Mouse (Mus musculus): ENCODE results near the gene Susd6. TPM values are rescaled to one million over a fixed set of nuclear protein-coding genes. Genes with fewer than 3 reads are reported as not detected.

The Susd6 gene
- polyA plus RNA-seq, 1 experiment, result 57.0 TPM

DNA sequence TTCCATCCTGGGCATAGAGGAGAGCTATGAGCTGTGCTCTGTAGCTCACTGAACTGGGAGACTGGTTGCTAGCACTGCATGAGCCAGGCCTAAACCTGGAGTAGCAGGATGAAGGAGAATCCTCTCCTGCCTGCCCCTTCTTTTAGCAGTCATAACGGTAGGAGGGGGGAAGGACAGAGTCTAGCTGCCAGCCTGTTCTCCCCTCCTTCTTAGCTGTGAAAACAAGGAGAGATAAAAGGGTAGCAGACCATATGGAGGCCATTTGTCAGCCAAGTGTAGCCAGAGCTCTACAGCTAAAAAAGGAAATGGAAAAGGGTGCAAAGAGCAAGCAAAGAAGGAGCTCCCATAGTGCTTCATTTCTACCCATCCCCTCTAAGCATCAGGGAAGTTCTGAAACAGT is 71.6 kb downstream of the Susd6 start:
- TF ChIP-seq EP300 (IDR thresholded peaks at IDR 0.05; ENCODE audit: insufficient read depth, low read depth, low read length), result no peak
- no peak for TF ChIP-seq POLR2A (IDR thresholded peaks at IDR 0.05; ENCODE audit: insufficient read depth, low read length)
- no peak for TF ChIP-seq CTCF (IDR thresholded peaks at IDR 0.05; ENCODE audit: low read depth, low read length)
- no peaks in the 10 kb centered on the region for H3K4me1 ChIP-seq (ENCODE audit: control insufficient read depth, insufficient read depth, low read length)
- no peaks in the 10 kb centered on the region for H3K9me3 ChIP-seq (replicated peaks; ENCODE audit: control insufficient read depth, insufficient read depth, low read length, poor library complexity, severe bottlenecking)
- no peaks in the 10 kb centered on the region for H3K27me3 ChIP-seq (ENCODE audit: control insufficient read depth, insufficient read depth, low read length, poor library complexity, severe bottlenecking)
- H3K36me3 ChIP-seq (ENCODE audit: control insufficient read depth, insufficient read depth, low read length, poor library complexity, severe bottlenecking), result peaks cover 12% of the 10 kb centered on the region
- H3K9ac ChIP-seq (ENCODE audit: low read depth, poor library complexity, severe bottlenecking), result no peak overlapping the region
- H3K27ac ChIP-seq (ENCODE audit: insufficient read depth, low read length), result no peak overlapping the region
- H3K4me3 ChIP-seq (ENCODE audit: low read depth, low read length), result no peak overlapping the region

DNA sequence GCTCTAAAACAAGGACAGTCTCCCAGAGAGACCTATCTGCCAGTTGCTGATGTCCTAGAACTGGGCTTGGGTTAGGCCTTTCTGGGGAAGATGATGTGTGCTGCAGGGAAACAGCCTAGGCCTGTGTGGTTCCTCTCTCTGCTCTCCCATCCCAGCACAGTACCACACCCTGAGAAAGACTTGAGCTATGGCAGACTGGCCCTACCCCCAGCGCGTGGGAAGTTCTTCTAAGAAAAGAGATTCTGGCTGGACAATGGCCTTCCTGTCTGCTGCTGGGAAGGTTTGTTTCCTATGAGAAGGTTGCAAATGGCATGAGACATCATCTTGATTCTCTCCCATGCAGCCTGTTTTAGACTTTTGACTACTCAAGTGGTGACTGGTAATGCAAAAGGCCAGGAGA is 73.1 kb downstream of the Susd6 start:
- H3K36me3 ChIP-seq (ENCODE audit: control insufficient read depth, insufficient read depth, low read length, poor library complexity, severe bottlenecking), result peaks cover 24% of the 10 kb centered on the region
- H3K9ac ChIP-seq (ENCODE audit: low read depth, poor library complexity, severe bottlenecking), result no peak overlapping the region
- no peaks in the 10 kb centered on the region for H3K9me3 ChIP-seq (replicated peaks; ENCODE audit: control insufficient read depth, insufficient read depth, low read length, poor library complexity, severe bottlenecking)
- H3K4me3 ChIP-seq (ENCODE audit: low read depth, low read length), result no peak overlapping the region
- TF ChIP-seq POLR2A (IDR thresholded peaks at IDR 0.05; ENCODE audit: insufficient read depth, low read length) (no peak), EP300 (IDR thresholded peaks at IDR 0.05; ENCODE audit: insufficient read depth, low read depth, low read length) (no peak), CTCF (IDR thresholded peaks at IDR 0.05; ENCODE audit: low read depth, low read length) (no peak)
- no peaks in the 10 kb centered on the region for H3K27me3 ChIP-seq (ENCODE audit: control insufficient read depth, insufficient read depth, low read length, poor library complexity, severe bottlenecking)
- no peaks in the 10 kb centered on the region for H3K4me1 ChIP-seq (ENCODE audit: control insufficient read depth, insufficient read depth, low read length)
- H3K27ac ChIP-seq (ENCODE audit: insufficient read depth, low read length), result no peak overlapping the region

DNA sequence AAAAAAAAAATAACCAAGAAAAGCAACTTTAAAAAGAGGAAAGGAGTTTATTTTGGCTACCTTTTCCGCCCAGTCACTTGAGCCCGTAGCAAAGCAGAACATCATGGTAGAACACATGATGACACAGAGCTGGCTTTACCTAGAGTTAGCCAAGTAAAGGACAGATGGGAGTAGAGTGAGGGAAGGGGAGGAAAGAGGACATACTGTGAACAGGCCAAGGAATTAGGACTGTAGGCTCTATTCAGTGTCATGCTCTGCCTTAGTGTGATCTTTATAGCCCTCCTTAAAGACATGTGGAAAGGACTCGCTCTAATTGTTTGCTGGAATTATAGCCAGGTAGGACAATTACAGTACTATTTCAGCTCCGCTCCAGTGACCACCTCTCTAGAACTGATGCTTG is 74.9 kb downstream of the Susd6 start:
- Histone ChIP-seq H3K4me3 (ENCODE audit: low read depth, low read length) (no peak overlapping the region), H3K27me3 (ENCODE audit: control insufficient read depth, insufficient read depth, low read length, poor library complexity, severe bottlenecking) (no peaks in the 10 kb centered on the region), H3K27ac (ENCODE audit: insufficient read depth, low read length) (no peak overlapping the region), H3K9me3 (replicated peaks; ENCODE audit: control insufficient read depth, insufficient read depth, low read length, poor library complexity, severe bottlenecking) (no peaks in the 10 kb centered on the region), H3K36me3 (ENCODE audit: control insufficient read depth, insufficient read depth, low read length, poor library complexity, severe bottlenecking) (peaks cover 40% of the 10 kb centered on the region), H3K9ac (ENCODE audit: low read depth, poor library complexity, severe bottlenecking) (no peak overlapping the region), H3K4me1 (ENCODE audit: control insufficient read depth, insufficient read depth, low read length) (no peaks in the 10 kb centered on the region)
- no peak for TF ChIP-seq EP300 (IDR thresholded peaks at IDR 0.05; ENCODE audit: insufficient read depth, low read depth, low read length)
- no peak for TF ChIP-seq CTCF (IDR thresholded peaks at IDR 0.05; ENCODE audit: low read depth, low read length)

DNA sequence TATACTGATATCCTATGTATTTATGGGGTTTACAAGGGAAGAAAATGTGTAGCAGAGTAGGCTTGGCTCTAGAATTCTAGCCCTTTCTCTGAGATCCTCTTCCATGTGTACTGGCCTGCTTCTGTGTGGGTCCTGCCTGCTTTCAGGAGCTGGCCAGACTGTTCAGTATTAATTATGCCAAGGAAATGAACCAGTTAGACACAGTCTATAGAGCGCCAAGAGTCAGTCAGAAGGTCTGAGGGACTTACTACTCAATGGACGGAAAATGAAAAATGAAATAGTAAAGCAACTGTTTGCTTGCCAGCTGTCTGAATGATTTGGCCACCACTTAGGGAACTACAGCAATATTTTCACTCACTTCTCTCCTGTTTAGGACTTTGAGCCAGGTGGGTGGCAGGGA is 75.7 kb downstream of the Susd6 start:
- no peak overlapping the region for H3K27ac ChIP-seq (ENCODE audit: insufficient read depth, low read length)
- no peak for TF ChIP-seq CTCF (IDR thresholded peaks at IDR 0.05; ENCODE audit: low read depth, low read length)
- no peak for TF ChIP-seq POLR2A (IDR thresholded peaks at IDR 0.05; ENCODE audit: insufficient read depth, low read length)
- TF ChIP-seq EP300 (IDR thresholded peaks at IDR 0.05; ENCODE audit: insufficient read depth, low read depth, low read length), result no peak
- H3K4me3 ChIP-seq (ENCODE audit: low read depth, low read length), result no peak overlapping the region
- peaks cover 39% of the 10 kb centered on the region for H3K36me3 ChIP-seq (ENCODE audit: control insufficient read depth, insufficient read depth, low read length, poor library complexity, severe bottlenecking)
- no peak overlapping the region for H3K9ac ChIP-seq (ENCODE audit: low read depth, poor library complexity, severe bottlenecking)
- no peaks in the 10 kb centered on the region for H3K27me3 ChIP-seq (ENCODE audit: control insufficient read depth, insufficient read depth, low read length, poor library complexity, severe bottlenecking)
- no peaks in the 10 kb centered on the region for H3K9me3 ChIP-seq (replicated peaks; ENCODE audit: control insufficient read depth, insufficient read depth, low read length, poor library complexity, severe bottlenecking)
- no peaks in the 10 kb centered on the region for H3K4me1 ChIP-seq (ENCODE audit: control insufficient read depth, insufficient read depth, low read length)

DNA sequence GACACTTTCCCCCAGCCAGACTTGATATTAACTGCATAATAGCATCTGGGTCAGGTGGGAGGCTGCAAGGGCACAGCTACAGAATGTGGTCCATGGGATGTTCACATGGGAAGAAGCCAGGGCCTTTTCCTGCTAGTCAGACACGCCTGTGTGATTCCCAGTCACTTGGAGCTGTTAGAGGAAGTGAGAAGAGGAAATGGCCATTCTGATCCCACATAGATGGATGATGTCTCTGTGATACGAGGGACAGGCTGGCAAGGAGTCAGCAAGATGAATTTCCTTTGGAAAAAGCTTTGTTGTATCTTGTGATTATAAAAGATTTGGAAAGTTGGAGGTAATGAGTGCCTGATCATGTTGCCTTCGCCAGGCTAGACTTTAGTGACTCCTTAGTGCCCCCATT is 76.8 kb downstream of the Susd6 start:
- Histone ChIP-seq H3K9me3 (replicated peaks; ENCODE audit: control insufficient read depth, insufficient read depth, low read length, poor library complexity, severe bottlenecking) (no peaks in the 10 kb centered on the region), H3K4me3 (ENCODE audit: low read depth, low read length) (no peak overlapping the region), H3K36me3 (ENCODE audit: control insufficient read depth, insufficient read depth, low read length, poor library complexity, severe bottlenecking) (peaks cover 42% of the 10 kb centered on the region), H3K27me3 (ENCODE audit: control insufficient read depth, insufficient read depth, low read length, poor library complexity, severe bottlenecking) (no peaks in the 10 kb centered on the region), H3K4me1 (ENCODE audit: control insufficient read depth, insufficient read depth, low read length) (no peaks in the 10 kb centered on the region), H3K9ac (ENCODE audit: low read depth, poor library complexity, severe bottlenecking) (no peak overlapping the region), H3K27ac (ENCODE audit: insufficient read depth, low read length) (no peak overlapping the region)
- TF ChIP-seq EP300 (IDR thresholded peaks at IDR 0.05; ENCODE audit: insufficient read depth, low read depth, low read length), result no peak
- TF ChIP-seq POLR2A (IDR thresholded peaks at IDR 0.05; ENCODE audit: insufficient read depth, low read length), result no peak
- no peak for TF ChIP-seq CTCF (IDR thresholded peaks at IDR 0.05; ENCODE audit: low read depth, low read length)

DNA sequence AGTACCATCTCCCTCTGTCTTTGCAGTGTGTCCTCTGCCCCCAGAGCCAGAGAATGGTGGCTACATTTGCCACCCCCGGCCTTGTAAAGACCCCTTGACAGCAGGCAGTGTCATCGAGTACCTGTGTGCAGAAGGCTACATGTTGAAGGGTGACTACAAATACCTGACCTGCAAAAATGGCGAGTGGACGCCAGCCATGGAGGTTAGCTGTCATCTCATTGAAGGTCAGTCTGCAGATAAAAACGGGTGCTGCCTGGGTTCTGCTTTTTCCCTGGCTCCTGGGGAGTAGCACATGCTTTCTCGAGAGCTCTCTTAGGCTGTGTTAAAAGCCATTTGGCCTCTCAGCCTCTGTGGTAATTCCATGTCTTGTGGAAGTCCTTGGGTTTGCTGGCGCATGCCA is 78.1 kb downstream of the Susd6 start:
- TF ChIP-seq POLR2A (IDR thresholded peaks at IDR 0.05; ENCODE audit: insufficient read depth, low read length) (no peak), CTCF (IDR thresholded peaks at IDR 0.05; ENCODE audit: low read depth, low read length) (no peak), EP300 (IDR thresholded peaks at IDR 0.05; ENCODE audit: insufficient read depth, low read depth, low read length) (no peak)
- Histone ChIP-seq H3K36me3 (ENCODE audit: control insufficient read depth, insufficient read depth, low read length, poor library complexity, severe bottlenecking) (peaks cover 52% of the 10 kb centered on the region), H3K4me1 (ENCODE audit: control insufficient read depth, insufficient read depth, low read length) (no peaks in the 10 kb centered on the region), H3K9me3 (replicated peaks; ENCODE audit: control insufficient read depth, insufficient read depth, low read length, poor library complexity, severe bottlenecking) (no peaks in the 10 kb centered on the region), H3K27me3 (ENCODE audit: control insufficient read depth, insufficient read depth, low read length, poor library complexity, severe bottlenecking) (no peaks in the 10 kb centered on the region), H3K4me3 (ENCODE audit: low read depth, low read length) (no peak overlapping the region), H3K9ac (ENCODE audit: low read depth, poor library complexity, severe bottlenecking) (no peak overlapping the region), H3K27ac (ENCODE audit: insufficient read depth, low read length) (no peak overlapping the region)

All from ES-Bruce4 (cell line).